Mouse (Mus musculus) MEL (cell line): ENCODE measurements at regions not wholly inside any gene's neighbourhood (a gene's known extent, or its start where the extent isn't known, plus 50 kb on each side); places are given as distances from the start of the nearest gene placed in this dataset.

Source experiments
- DNase-seq: peaks from one replicate; pipeline ENCODE4 v3.0.0; 2011; ENCODE audit warnings: low read depth, low spot score
- H3K27ac ChIP-seq: 2 replicates; pipeline ENCODE4 v1.5.1; 2012; ENCODE audit warnings: low read depth, mild to moderate bottlenecking, control low read depth, low read length, moderate library complexity; ENCODE audit not compliant: control insufficient read depth
- H3K27me3 ChIP-seq, 2 experiments: fragments of 150-350 bp in 1 of 2; sonication (generic) in 1 of 2; 2 replicates each; pipeline ENCODE4 v1.6.1; 2012; ENCODE audit warnings: low read length in 2 of 2, mild to moderate bottlenecking in 2 of 2, improper control_type of control experiment in 1 of 2, moderate library complexity in 1 of 2; ENCODE audit not compliant: insufficient read depth in 2 of 2, control insufficient read depth in 1 of 2
- H3K36me3 ChIP-seq, 2 experiments: 2 replicates each; pipeline ENCODE4 v1.6.1; 2012 to 2014; ENCODE audit warnings: low read length in 2 of 2, improper control_type of control experiment in 1 of 2, inconsistent platforms in 1 of 2, mild to moderate bottlenecking in 1 of 2; ENCODE audit not compliant: insufficient read depth in 2 of 2, control insufficient read depth in 1 of 2
- H3K4me1 ChIP-seq, 2 experiments: fragments of 150-350 bp in 1 of 2; sonication (generic) in 1 of 2; 2 replicates each; pipeline ENCODE4 v1.6.1; 2012; ENCODE audit warnings: low read length in 2 of 2, improper control_type of control experiment in 1 of 2, mild to moderate bottlenecking in 1 of 2; ENCODE audit not compliant: insufficient read depth in 2 of 2, control insufficient read depth in 1 of 2
- H3K4me3 ChIP-seq, 2 experiments: fragments of 150-350 bp in 1 of 2; sonication (generic) in 1 of 2; 2 replicates each; pipeline ENCODE4 v1.5.1; 2012; ENCODE audit warnings: low read depth in 2 of 2, low read length in 2 of 2, mild to moderate bottlenecking in 2 of 2, moderate library complexity in 2 of 2, control low read depth in 1 of 2, improper control_type of control experiment in 1 of 2; ENCODE audit not compliant: control insufficient read depth in 1 of 2, insufficient read depth in 1 of 2
- H3K79me2 ChIP-seq: 2 replicates; pipeline ENCODE4 v1.6.1; 2012; ENCODE audit warnings: mild to moderate bottlenecking, low read length, moderate library complexity; ENCODE audit not compliant: control insufficient read depth, poor library complexity, insufficient read depth
- H3K9ac ChIP-seq: 2 replicates; pipeline ENCODE4 v1.6.1; 2012; ENCODE audit warnings: low read depth, mild to moderate bottlenecking, control low read depth, low read length, moderate library complexity; ENCODE audit not compliant: control insufficient read depth, poor library complexity, severe bottlenecking
- H3K9me3 ChIP-seq: fragments of 150-350 bp; sonication (generic); replicated peaks from 2 replicates; pipeline ENCODE4 v1.6.1; 2012; ENCODE audit warnings: mild to moderate bottlenecking, low read length, improper control_type of control experiment, moderate library complexity; ENCODE audit not compliant: insufficient read depth
- BHLHE40 ChIP-seq: IDR thresholded peaks from 2 replicates; pipeline ENCODE4 v1.6.1; 2012; ENCODE audit warnings: low read depth, mild to moderate bottlenecking, inconsistent platforms, low read length, improper control_type of control experiment, borderline replicate concordance
- EP300 ChIP-seq, 2 experiments: IDR thresholded peaks; 2 replicates each; pipeline ENCODE4 v1.6.1; 2011; ENCODE audit warnings: improper control_type of control experiment in 2 of 2, low read length in 2 of 2, low read depth in 1 of 2, mild to moderate bottlenecking in 1 of 2
- GABPA ChIP-seq: IDR thresholded peaks from 2 replicates; pipeline ENCODE4 v1.6.1; 2012; ENCODE audit warnings: low read depth, mild to moderate bottlenecking, inconsistent platforms, low read length, improper control_type of control experiment, moderate library complexity
- HCFC1 ChIP-seq: IDR thresholded peaks from 2 replicates; pipeline ENCODE4 v1.6.1; 2012; ENCODE audit warnings: low read depth, mild to moderate bottlenecking, inconsistent platforms, low read length, improper control_type of control experiment, moderate library complexity
- KAT2A ChIP-seq: conservative IDR thresholded peaks from 2 replicates; pipeline ENCODE4 v1.6.1; 2012; ENCODE audit warnings: low read depth, low read length, improper control_type of control experiment, inconsistent platforms
- MEF2A ChIP-seq: IDR thresholded peaks from 2 replicates; pipeline ENCODE4 v1.6.1; 2014; ENCODE audit warnings: low read depth, mild to moderate bottlenecking, inconsistent platforms, low read length, improper control_type of control experiment; ENCODE audit not compliant: poor library complexity, insufficient replicate concordance, severe bottlenecking; ENCODE audit errors: extremely low read depth
- NELFE ChIP-seq: IDR thresholded peaks from 2 replicates; pipeline ENCODE4 v1.6.1; 2011; ENCODE audit warnings: low read depth, low read length, improper control_type of control experiment
- NRF1 ChIP-seq: IDR thresholded peaks from 2 replicates; pipeline ENCODE4 v1.6.1; 2014; ENCODE audit warnings: low read depth, mild to moderate bottlenecking, inconsistent platforms, low read length, improper control_type of control experiment, moderate library complexity; ENCODE audit not compliant: poor library complexity, insufficient read depth, severe bottlenecking
- POLR2A ChIP-seq, 2 experiments: IDR thresholded peaks; 2 replicates each; pipeline ENCODE4 v1.6.1; 2011 to 2012; ENCODE audit warnings: low read length in 2 of 2, mild to moderate bottlenecking in 2 of 2, control low read depth in 1 of 2, improper control_type of control experiment in 1 of 2, low read depth in 1 of 2, moderate library complexity in 1 of 2; ENCODE audit not compliant: control insufficient read depth in 1 of 2, insufficient read depth in 1 of 2, poor library complexity in 1 of 2
- POLR2AphosphoS2 ChIP-seq: IDR thresholded peaks from 2 replicates; pipeline ENCODE4 v1.6.1; 2011; ENCODE audit warnings: low read length, improper control_type of control experiment
- RCOR1 ChIP-seq: IDR thresholded peaks from 2 replicates; pipeline ENCODE4 v1.6.1; 2012; ENCODE audit warnings: low read depth, mild to moderate bottlenecking, inconsistent platforms, low read length, improper control_type of control experiment
- SMC3 ChIP-seq: IDR thresholded peaks from 2 replicates; pipeline ENCODE4 v1.6.1; 2011; ENCODE audit warnings: low read depth, low read length, improper control_type of control experiment
- TAL1 ChIP-seq: IDR thresholded peaks from 2 replicates; pipeline ENCODE4 v1.6.1; 2012; ENCODE audit warnings: mild to moderate bottlenecking, inconsistent platforms, low read length, moderate library complexity, mixed read lengths
- TCF12 ChIP-seq: IDR thresholded peaks from 2 replicates; pipeline ENCODE4 v1.6.1; 2014; ENCODE audit warnings: low read depth, mild to moderate bottlenecking, inconsistent platforms, low read length, improper control_type of control experiment, moderate library complexity
- UBTF ChIP-seq: IDR thresholded peaks from 2 replicates; pipeline ENCODE4 v1.6.1; 2012; ENCODE audit warnings: low read depth, mild to moderate bottlenecking, inconsistent platforms, low read length, improper control_type of control experiment, moderate library complexity, borderline replicate concordance; ENCODE audit not compliant: insufficient read depth
- ZC3H11A ChIP-seq: IDR thresholded peaks from 2 replicates; pipeline ENCODE4 v1.6.1; 2012; ENCODE audit warnings: low read depth, mild to moderate bottlenecking, inconsistent platforms, low read length, improper control_type of control experiment
- ZKSCAN1 ChIP-seq: IDR thresholded peaks from 2 replicates; pipeline ENCODE4 v1.6.1; 2012; ENCODE audit warnings: low read depth, mild to moderate bottlenecking, inconsistent platforms, low read length, improper control_type of control experiment, moderate library complexity
- ZNF384 ChIP-seq: IDR thresholded peaks from 2 replicates; pipeline ENCODE4 v1.6.1; 2012; ENCODE audit warnings: low read depth, mild to moderate bottlenecking, inconsistent platforms, low read length, improper control_type of control experiment

DNA sequence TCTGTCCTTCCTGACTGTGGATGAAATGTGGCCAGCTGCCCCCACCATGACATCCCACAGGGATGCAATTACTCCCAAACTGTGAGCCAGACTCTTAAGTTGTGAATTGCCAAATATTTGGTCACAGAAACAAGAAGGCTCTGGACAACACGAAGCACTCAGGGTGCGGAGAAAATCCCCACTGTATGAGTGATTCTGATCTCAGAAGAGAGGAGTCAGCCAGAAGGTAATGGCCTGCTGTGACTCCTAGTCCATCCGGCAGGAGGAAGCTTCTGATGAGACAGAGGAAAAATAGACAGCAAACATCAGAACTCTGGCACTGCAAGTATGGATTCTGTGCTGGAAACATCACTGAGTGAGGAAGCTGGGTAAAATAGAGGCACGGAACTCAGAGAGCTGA is 359.6 kb downstream of the Vps13c start:
- Histone ChIP-seq H3K4me1 (no peaks in the 10 kb centered on the region), H3K9me3 (no peaks in the 10 kb centered on the region), H3K36me3 (no peaks in the 10 kb centered on the region), H3K27me3 (no peaks in the 10 kb centered on the region), H3K79me2 (no peaks in the 10 kb centered on the region), H3K4me3 (no peak overlapping the region), H3K27ac (no peak overlapping the region), H3K9ac (no peak overlapping the region)
- TF ChIP-seq POLR2A (IDR thresholded peaks at IDR 0.05; ENCODE audit: control insufficient read depth in 1 of 2, insufficient read depth in 1 of 2, low read depth in 1 of 2, low read length in 2 of 2, poor library complexity in 1 of 2), result no peak
- no peak for TF ChIP-seq NELFE
- no peak for TF ChIP-seq TCF12
- TF ChIP-seq HCFC1, result no peak
- no peak for DNase-seq

GRCm38 (mm10) chr9:68201031-68201430 is 360.8 kb downstream of the Vps13c start:
- DNase-seq, result no peak
- H3K9me3 ChIP-seq, result no peaks in the 10 kb centered on the region
- H3K4me1 ChIP-seq, result no peaks in the 10 kb centered on the region
- H3K79me2 ChIP-seq, result no peaks in the 10 kb centered on the region
- TF ChIP-seq ZKSCAN1 (no peak), KAT2A (no peak), NRF1 (no peak), POLR2AphosphoS2 (no peak), EP300 (IDR thresholded peaks at IDR 0.05; ENCODE audit: low read depth in 1 of 2, low read length in 2 of 2) (no peak), BHLHE40 (no peak), SMC3 (no peak), NELFE (no peak), HCFC1 (no peak), TAL1 (no peak), GABPA (no peak), ZNF384 (no peak), RCOR1 (no peak), ZC3H11A (no peak), POLR2A (IDR thresholded peaks at IDR 0.05; ENCODE audit: control insufficient read depth in 1 of 2, insufficient read depth in 1 of 2, low read depth in 1 of 2, low read length in 2 of 2, poor library complexity in 1 of 2) (no peak), UBTF (no peak), MEF2A (no peak)
- no peak overlapping the region for H3K4me3 ChIP-seq
- no peak overlapping the region for H3K9ac ChIP-seq
- no peaks in the 10 kb centered on the region for H3K36me3 ChIP-seq
- no peak overlapping the region for H3K27ac ChIP-seq
- no peaks in the 10 kb centered on the region for H3K27me3 ChIP-seq
